Mouse (Mus musculus) ES-E14 (cell line): ENCODE measurements at regions not wholly inside any gene's neighbourhood (a gene's known extent, or its start where the extent isn't known, plus 50 kb on each side); places are given as distances from the start of the nearest gene placed in this dataset.

Source experiments
- DNase-seq: peaks from one replicate; pipeline ENCODE4 v3.0.0-alpha.2; 2013; ENCODE audit warnings: low read depth, low spot score
- H3K27ac ChIP-seq: 2 replicates; pipeline ENCODE4 v1.5.1; 2012; ENCODE audit warnings: low read depth, mild to moderate bottlenecking, low read length, moderate library complexity, mixed read lengths; ENCODE audit not compliant: poor library complexity, insufficient read depth, severe bottlenecking
- H3K36me3 ChIP-seq: 2 replicates; pipeline ENCODE4 v1.6.1; 2012; ENCODE audit warnings: mild to moderate bottlenecking, low read length, moderate library complexity, mixed read lengths; ENCODE audit not compliant: control insufficient read depth, poor library complexity, insufficient read depth, severe bottlenecking
- H3K4me1 ChIP-seq, 2 experiments: fragments of 150-350 bp in 1 of 2; sonication (generic) in 1 of 2; 2 replicates each; pipeline ENCODE4 v1.6.1; 2012; ENCODE audit warnings: low read length in 2 of 2, mild to moderate bottlenecking in 1 of 2, mixed read lengths in 1 of 2; ENCODE audit not compliant: control insufficient read depth in 2 of 2, insufficient read depth in 2 of 2, poor library complexity in 1 of 2
- H3K4me3 ChIP-seq, 2 experiments: fragments of 150-350 bp in 1 of 2; sonication (generic) in 1 of 2; 2 replicates each; pipeline ENCODE4 v1.5.1; 2012; ENCODE audit warnings: low read length in 2 of 2, low read depth in 1 of 2, mild to moderate bottlenecking in 1 of 2, mixed read lengths in 1 of 2; ENCODE audit not compliant: insufficient read depth in 1 of 2, poor library complexity in 1 of 2, severe bottlenecking in 1 of 2
- H3K9ac ChIP-seq: 2 replicates; pipeline ENCODE4 v1.6.1; 2012; ENCODE audit warnings: low read depth, mild to moderate bottlenecking, low read length, mixed read lengths; ENCODE audit not compliant: poor library complexity, insufficient read depth, severe bottlenecking
- H3K9me3 ChIP-seq: fragments of 150-350 bp; sonication (generic); 2 replicates; pipeline ENCODE4 v1.6.1; 2012; ENCODE audit warnings: low read depth, mild to moderate bottlenecking, low read length; ENCODE audit not compliant: control insufficient read depth, insufficient read depth
- CHD2 ChIP-seq: IDR thresholded peaks from 2 replicates; pipeline ENCODE4 v1.6.1; 2014; ENCODE audit warnings: mild to moderate bottlenecking, low read depth, low read length, inconsistent platforms
- HCFC1 ChIP-seq: IDR thresholded peaks from 2 replicates; pipeline ENCODE4 v1.6.1; 2012; ENCODE audit warnings: low read length, inconsistent platforms, borderline replicate concordance; ENCODE audit not compliant: insufficient read depth
- MAFK ChIP-seq: IDR thresholded peaks from 2 replicates; pipeline ENCODE4 v1.6.1; 2014; ENCODE audit warnings: mild to moderate bottlenecking, low read depth, low read length, inconsistent platforms; ENCODE audit not compliant: insufficient read depth
- ZC3H11A ChIP-seq: IDR thresholded peaks from 2 replicates; pipeline ENCODE4 v1.6.1; 2012; ENCODE audit warnings: low read depth, mild to moderate bottlenecking, inconsistent platforms, low read length, borderline replicate concordance
- ZNF384 ChIP-seq: IDR thresholded peaks from 2 replicates; pipeline ENCODE4 v1.6.1; 2012; ENCODE audit warnings: low read depth, low read length, inconsistent platforms
- in situ Hi-C, 2 experiments: fragments of 600-800 bp; cut with MboI; formaldehyde crosslinking; loops; one replicate each; pipeline ENCODE4 v1.15.1; 2025; ENCODE audit warnings: low sequenced_read_pairs in 2 of 2, inconsistent platforms in 1 of 2; ENCODE audit not compliant: unreplicated experiment in 2 of 2

- H3K4me1 ChIP-seq = no peaks in the 10 kb centered on the region
- no peak for DNase-seq
- in situ Hi-C loops = no loop called here
- no peak overlapping the region for H3K9ac ChIP-seq
- H3K27ac ChIP-seq = no peak overlapping the region
- no peaks in the 10 kb centered on the region for H3K36me3 ChIP-seq
- no peak overlapping the region for H3K4me3 ChIP-seq
- TF ChIP-seq MAFK (no peak), HCFC1 (no peak), ZNF384 (no peak), CHD2 (no peak), ZC3H11A (no peak)
- H3K9me3 ChIP-seq = no peaks in the 10 kb centered on the region
Observed at GRCm38 (mm10) chr4:7669992-7670794, 568.6 kb downstream of the Car8 start.

- in situ Hi-C loops = no loop called here
- DNase-seq = no peak
- Histone ChIP-seq H3K4me3 (no peak overlapping the region), H3K9me3 (no peaks in the 10 kb centered on the region), H3K27ac (no peak overlapping the region), H3K4me1 (no peaks in the 10 kb centered on the region), H3K36me3 (no peaks in the 10 kb centered on the region), H3K9ac (no peak overlapping the region)
- TF ChIP-seq CHD2 (no peak), HCFC1 (no peak), ZNF384 (no peak), ZC3H11A (no peak), MAFK (no peak)
Observed at GRCm38 (mm10) chr4:7666935-7667594, 571.8 kb downstream of the Car8 start.

- TF ChIP-seq HCFC1 (no peak), CHD2 (no peak), ZNF384 (no peak), ZC3H11A (no peak), MAFK (no peak)
- no peak overlapping the region for H3K9ac ChIP-seq
- in situ Hi-C loops = no loop called here
- H3K36me3 ChIP-seq = no peaks in the 10 kb centered on the region
- no peak overlapping the region for H3K27ac ChIP-seq
- no peak overlapping the region for H3K4me3 ChIP-seq
- H3K9me3 ChIP-seq = no peaks in the 10 kb centered on the region
- no peaks in the 10 kb centered on the region for H3K4me1 ChIP-seq
- no peak for DNase-seq
Observed at GRCm38 (mm10) chr4:7642878-7643590, 595.8 kb downstream of the Car8 start.

- no peaks in the 10 kb centered on the region for H3K4me1 ChIP-seq
- no peak overlapping the region for H3K9ac ChIP-seq
- H3K4me3 ChIP-seq = no peak overlapping the region
- no peak for DNase-seq
- TF ChIP-seq CHD2 (no peak), MAFK (no peak), ZNF384 (no peak), ZC3H11A (no peak), HCFC1 (no peak)
- in situ Hi-C loops = no loop called here
- H3K9me3 ChIP-seq = no peaks in the 10 kb centered on the region
- H3K27ac ChIP-seq = no peak overlapping the region
- H3K36me3 ChIP-seq = no peaks in the 10 kb centered on the region
Observed at GRCm38 (mm10) chr4:7597671-7598390, 641.0 kb downstream of the Car8 start.
